Mouse (Mus musculus): ENCODE results near the gene Wfdc8.

The Wfdc8 gene

DNA sequence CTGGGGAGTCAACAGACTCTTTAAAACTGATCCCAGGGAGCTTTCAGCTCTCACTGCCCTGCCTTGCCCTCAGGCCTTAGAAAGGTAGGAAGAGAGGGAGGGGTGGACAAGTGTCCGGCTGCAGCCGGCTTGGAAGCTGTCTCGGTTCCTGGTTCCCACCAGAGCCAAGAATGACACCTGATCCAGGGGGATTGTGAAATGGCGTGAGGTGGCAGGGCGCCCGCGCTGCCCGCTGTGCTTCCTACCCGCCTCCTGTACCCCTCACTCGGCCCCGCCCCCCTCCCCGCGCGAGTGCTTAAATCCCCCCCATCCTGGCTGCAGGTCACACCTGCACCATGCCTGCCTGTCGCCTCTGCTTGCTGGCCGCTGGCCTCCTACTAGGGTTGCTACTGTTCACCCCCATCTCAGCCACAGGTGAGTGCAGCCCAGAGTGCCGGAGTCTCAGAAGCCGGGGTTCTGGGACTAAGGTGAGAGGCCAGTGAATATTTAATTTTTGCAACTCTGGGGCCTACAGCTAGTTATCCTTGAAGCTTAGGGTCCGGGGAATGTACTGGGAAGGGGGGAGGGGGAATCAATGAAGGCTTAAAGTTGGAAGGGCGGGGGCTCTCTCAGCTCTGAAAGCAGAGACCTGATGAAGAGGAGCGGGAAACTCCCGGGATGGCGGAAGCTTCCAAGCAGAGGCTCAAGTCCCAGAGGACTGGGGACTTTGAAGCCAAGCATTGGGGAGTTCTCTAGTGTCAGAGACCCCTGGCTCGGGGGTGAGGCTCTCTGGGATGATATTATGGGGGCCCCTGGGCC is 50.8 kb downstream of the Wfdc8 start, which contains the start of gene Wfdc2:
Wfdc2 (plus strand) TSS at position 23 of the 798 bp plus-strand sequence.
- no peak for DNase-seq (ENCODE audit: low read depth, low spot score)

DNA sequence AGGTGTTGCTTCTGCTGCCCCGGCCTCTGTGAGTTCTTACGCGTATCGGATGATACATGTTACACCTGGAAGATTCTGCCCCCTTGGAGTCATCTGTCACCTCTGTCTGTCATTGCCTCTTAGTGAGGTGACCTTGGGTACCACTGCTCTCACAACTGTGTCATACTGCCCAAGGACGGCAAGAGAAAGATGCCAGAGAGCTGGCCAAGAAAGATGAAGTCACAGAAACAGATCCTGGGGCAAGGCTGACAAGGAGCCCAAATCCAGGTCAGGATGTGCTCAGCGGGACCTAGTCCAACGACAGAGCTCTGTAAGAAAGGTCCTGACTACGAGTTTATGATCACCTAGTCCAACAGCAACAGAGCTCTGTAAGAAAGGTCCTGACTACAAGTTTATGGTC is 53.3 kb downstream of the Wfdc8 start:
- DNase-seq (ENCODE audit: low read depth, low spot score) = no peak

DNA sequence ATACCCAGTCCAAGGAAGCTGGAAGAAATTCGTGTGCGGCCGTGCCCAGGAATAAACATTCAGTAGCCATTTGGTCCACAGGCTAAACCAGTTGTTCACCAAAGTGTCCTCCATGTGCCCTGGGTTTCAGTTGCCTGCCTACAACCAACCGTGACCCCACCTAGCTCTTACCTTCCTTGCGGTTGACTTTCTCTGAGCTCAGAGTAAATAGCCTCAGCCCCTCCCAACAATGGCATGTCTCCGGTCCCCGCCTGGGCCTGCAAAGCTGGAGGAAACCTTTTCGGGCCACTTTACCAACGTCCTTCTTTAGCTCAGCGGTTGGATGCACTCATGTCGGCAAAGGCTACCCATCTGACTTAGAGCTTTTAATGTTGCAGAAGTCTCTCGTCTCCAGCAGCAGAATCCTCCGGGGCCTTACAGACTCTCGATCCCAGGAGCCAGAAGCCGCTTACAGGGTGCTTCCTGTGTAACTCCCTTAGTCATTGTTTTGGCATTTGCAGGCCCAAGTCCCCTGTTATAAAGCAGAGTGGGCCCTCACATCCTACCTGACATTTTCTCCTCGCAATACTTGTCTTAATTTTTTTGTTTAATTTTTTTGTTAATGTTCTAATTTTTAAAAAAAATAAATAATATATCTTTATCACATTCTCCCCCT is 54.3 kb downstream of the Wfdc8 start:
- DNase-seq (ENCODE audit: low read depth, low spot score) = no peak

DNA sequence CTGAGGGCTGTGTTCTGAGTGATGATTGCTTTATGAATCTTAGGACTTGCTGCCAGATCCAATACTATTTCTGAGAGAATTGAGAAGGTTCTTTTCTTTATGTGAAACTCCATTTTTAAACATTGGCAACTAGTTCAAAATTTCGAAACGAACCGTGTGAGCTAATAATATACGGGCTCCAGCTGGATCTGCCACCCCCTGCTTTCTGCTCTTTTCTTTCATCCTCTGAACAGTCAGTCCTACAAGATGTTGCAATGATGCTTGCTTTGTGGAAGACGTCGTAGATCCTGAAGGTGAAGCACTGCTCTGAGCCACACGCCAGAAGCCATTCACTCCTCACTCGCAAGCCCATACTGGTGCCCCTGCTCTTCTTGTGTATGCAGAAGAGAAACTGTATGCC is 55.0 kb downstream of the Wfdc8 start:
- DNase-seq (ENCODE audit: low read depth, low spot score) = no peak

DNA sequence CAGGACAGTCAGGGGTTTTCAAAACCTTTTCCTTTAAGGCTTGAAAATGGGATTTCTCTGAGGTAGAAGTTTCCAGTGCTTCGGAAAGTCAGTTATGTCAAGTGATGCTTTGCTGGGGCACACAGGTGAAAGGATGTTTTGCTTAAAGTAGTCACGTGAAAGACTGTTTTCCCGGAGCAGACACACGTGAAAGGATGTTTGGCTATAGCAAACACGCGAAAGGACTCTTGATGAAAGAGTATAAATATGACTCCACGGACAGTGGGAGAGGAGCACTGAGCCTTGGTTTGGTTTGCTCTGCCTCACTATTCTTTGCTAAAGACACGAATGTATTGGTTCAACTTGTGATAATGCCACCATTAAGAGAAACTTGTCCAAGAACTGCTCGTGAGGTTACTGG is 61.9 kb downstream of the Wfdc8 start:
- no peak for DNase-seq (ENCODE audit: low read depth, low spot score)

DNA sequence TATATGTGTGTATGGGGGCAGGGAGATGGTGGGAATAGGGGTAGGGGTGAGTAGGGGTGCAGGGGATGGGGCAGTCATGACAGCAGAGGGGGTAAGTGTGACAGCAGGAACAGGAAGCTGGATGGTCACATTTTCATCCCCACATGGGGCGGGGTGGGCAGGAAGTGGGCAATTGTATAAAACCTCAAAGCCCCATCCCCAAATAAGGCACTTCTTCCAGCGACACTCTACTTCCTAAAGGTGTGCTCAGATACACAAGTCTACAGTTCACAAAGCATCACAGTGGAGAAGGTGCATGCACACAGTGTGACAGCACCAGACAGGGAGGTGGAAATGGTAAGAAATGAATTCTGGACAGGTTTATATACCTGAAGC is 62.5 kb downstream of the Wfdc8 start:
- DNase-seq (ENCODE audit: low read depth, low spot score) = peak; percentile 24

DNA sequence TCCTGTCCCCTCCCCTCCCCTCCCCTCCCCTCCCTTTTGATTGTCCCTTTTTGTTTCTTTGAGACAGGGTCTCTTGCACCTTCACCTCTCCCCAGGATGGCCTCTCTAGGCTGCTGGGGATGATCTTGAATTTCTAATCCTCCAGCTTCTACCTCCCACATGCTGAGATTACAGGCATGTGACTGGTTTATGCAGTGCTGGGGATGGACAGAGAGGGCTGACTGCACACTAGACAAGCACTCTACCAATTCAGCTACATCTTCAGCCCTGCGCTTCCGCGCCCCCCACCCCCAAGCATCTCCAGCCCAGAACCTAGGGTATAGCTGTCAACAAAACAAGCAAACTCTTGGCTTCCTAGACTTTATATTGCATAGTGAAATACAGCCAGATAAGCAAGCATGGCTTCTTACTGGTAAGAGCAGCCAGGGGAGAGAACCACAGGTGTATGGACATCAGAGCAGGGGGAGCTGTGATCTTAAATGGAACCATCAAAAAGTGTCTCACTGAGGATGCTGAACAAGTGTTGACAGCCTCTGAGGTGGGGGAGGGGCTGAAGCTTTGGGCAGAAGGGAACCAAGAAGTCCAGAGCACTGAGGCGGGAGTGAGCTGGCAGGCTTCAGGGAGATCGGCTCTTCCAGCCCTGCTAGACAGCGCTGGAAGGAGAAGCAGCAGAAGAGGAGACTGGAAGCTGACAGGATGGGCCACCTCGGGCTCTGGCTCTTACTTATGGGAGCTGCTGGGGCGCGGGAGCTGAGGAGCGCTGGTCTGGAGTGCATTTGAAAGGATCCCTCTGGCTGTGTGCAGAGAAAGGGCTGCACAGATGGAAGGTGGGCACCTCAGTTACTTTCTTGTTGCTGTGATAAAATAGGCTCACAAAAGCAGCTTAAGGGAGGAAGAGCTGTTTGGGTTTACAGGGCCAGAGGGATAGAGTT is 63.2 kb downstream of the Wfdc8 start:
- DNase-seq (ENCODE audit: low read depth, low spot score) = no peak

DNA sequence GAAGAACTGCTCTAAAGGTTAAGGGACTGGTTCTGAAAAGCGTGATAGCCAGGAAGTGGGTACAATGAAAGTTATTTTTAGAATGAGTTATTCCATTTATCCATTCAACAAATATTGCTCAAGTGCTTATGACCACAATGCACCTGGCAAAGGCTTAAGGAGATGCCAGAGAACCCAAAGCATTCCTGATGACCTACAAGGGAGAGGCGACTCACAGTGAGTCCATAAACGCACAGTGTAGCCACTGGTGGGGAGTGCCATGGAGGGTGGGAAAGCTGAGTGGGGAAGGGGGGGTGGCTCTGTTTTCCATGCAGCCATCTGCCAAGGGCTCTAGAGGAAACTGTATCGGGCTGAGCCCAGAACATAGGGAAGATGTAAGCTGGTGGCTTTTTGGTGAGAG is 64.1 kb downstream of the Wfdc8 start:
- DNase-seq (ENCODE audit: low read depth, low spot score) = no peak

All from CD4-positive helper T cell, adult 2 months (primary cell).